Mouse (Mus musculus): ENCODE measurements around the gene Arhgap42. TPM values are rescaled to one million over a fixed set of nuclear protein-coding genes. Genes with fewer than 3 reads are reported as not detected.

The Arhgap42 gene
- total RNA-seq, 2 experiments from 2014 or later = 15.2 to 21.2 TPM

DNA sequence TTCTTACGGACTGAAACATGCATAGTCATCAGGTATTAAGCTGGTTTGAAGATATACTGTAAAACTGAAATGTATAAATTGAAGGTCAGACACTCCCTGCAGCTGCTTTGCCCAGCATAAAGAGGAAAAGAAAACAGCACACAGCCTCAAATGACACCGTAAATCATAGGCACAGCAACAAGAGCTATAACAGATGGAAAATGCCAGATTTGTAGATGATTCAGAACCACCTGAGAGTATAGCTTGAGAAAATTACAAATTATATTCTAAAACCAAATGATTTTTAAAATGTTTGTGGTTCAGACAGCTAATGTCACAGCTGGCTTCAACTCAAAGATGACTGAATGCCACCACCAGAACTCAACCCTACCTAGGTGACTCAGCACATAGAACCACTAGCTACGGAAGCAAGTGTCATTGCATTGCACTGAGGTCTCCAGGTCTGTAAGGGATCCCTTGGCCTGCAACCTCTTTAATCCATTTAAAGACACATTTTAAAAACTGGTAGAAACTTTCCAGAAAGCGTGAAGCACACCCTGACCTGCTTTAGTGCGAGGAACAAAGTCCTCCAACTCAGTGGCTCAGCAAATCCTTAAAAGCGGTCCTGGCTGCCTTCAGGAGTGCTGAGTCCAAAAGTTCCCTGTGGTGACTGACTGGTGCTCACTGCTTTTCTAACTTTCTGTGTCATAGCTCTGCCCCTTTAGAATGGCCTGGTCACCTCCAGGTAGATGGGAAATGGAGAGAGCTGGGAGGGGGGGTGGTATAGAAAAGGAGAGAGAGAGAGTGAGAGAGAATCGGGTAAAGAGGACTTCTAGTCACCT lies 94.4 kb downstream of the Arhgap42 start:
- no peak for DNase-seq
- intact Hi-C loops (cut with DNase I) = no loop called here

DNA sequence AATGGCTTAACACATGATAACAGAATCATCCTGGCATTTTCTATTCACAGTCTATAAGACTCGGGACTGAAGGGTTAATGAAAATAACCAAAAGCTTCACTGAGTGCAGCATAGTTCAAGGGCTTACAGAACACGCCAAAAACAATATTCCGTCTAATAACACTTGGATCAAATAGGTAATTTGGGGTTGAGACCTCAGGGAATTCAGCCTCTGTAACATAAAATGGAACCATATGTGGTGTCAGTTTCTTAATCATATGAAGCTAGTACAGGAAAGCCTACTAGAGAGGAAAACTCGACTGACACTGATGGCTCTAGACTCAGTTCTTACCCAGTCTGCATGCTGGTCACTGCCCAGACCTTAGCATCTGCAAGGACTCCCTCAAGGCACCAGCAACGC lies 95.8 kb downstream of the Arhgap42 start:
- intact Hi-C loops (cut with DNase I) = no loop called here
- DNase-seq = no peak

DNA sequence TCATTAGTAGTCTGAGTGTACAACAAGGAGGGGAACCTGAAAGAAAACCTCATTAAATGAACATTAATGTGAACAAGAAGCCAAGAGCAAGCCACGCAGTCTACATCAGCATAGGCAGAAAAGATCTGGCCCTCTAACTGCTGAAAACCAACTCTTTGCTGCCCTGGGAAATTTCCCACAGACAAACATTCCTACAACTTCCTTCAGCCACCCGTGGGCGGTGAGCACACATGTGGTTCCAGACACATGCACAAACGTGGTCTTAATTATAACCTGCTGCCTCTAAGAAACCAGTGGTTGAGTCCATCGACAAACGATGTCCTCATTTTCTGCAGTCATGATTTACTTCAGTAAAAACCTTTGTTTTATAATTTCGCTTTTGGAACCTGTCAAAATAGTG lies 96.3 kb downstream of the Arhgap42 start:
- intact Hi-C loops (cut with DNase I) = no loop called here
- no peak for DNase-seq

DNA sequence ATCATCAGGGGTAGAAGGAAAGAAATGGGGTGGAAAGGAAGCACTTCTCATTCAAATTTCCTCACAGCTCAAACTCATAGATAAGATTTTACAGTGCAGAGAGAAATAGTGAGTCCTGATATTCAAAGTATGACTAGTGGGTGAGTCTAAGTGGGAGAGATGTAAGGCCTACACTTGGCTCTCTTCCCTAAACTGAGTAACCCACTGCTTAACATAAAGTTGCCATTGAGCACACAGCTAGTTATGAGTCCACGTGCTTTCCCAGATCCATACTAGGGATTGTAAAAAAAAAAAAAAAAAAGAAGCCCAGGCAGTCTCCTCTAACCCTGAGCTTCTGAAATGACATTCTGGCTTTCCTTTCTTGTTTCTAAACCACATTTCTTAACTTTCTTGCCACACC lies 96.8 kb downstream of the Arhgap42 start:
- no peak for DNase-seq
- intact Hi-C loops (cut with DNase I) = no loop called here

DNA sequence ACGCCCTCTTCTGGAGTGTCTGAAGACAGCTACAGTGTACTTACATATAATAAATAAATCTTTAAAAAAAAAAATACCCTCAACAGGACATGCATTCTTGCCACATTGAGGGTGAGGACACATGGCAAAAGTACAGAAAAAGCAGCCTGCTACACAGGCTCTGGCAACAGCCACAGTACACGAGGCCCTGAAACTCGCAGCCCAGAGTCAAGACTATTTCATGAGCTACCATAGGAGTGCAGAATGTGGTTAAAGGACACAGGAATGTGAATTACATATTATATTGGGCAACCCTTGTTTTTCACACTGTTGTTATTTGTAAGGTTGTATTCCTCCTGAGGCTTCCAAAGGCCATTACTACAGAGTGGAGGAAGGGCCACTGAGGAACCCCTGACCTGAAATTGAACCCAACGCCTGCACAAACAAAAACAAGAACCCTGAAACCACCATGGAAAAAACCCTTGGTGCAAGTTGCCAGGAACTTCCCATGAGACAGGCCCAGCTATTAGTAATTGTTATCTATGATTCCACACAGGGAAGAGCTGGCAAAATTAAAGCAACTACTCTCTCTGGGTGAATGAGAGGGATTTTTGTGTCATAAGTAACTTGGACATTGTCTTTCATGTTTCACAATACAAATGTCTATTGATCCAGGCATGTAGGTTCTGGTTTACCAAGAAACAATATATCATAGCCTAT lies 109.8 kb downstream of the Arhgap42 start:
- intact Hi-C loops (cut with DNase I) = no loop called here
- no peak for DNase-seq

DNA sequence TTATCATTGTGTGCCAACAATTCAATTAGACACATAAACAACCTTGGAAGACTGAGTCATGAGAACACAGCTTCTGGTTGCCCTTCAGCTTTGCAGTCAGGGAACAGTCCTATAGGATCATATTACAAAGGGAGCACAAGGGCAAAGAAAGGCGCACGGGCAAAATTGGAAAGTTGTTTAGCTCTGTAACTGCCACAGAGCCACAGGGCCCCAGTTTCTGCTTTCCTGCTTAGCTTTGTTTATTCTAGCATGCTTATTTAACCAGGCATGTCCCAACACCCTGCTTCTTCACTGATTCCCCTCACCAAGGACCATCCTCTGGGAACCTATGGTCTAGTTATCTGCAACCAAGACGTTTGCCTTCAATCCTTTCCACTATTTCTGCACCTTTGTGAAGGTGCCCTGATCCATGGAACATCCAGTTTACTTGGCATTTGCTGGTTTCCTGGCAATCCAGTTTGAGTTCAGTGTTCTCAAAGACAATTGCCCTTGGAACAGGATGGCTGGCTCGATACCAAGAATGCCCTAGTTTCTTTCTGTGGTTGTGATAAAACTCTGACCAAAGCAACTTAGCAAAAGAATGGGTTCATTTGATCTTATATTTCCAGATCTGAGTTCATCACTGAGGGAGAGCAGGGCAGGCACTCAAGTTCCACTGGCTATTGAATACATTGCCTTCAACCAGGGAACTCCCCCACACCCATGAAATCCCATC lies 111.7 kb downstream of the Arhgap42 start:
- no peak for DNase-seq
- intact Hi-C loops (cut with DNase I) = no loop called here

DNA sequence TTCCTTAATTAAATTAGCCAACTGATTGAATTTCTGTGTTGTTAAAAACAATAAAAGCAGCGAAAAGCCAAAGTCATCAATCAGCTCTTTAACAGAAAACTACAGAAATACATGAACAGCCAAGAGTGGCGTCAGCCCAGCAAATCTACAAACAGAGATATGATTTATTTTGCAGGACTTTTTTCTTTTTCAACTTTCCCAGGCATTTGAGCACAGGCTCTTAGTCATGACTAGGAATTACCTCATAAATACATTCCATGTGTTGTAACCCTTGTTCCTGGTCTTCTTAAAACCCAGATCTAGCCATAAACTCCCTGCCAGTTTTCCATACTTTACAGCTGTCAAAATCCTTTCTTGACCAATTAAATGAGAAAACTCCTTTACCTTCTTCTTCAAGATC lies 114.7 kb downstream of the Arhgap42 start:
- intact Hi-C loops (cut with DNase I) = no loop called here
- no peak for DNase-seq

DNA sequence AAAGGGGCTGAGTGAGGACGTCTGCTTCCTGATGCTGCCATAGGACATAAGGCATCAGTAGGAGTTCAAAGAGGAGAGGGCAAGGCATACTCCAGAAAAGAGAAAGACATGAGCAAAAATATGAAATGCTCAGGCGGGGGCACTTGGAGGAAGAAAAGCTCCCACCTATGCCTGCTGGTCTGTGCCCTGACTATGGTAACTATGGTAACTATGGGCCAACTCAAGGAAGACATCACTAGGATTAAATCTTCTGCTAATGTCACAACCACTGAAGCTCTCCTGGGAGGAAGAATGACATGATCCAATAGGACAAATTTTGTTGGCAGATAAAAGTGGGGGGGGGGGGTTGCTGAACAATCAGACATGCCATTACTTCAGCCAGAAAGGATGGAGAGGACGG lies 124.6 kb downstream of the Arhgap42 start:
- no peak for DNase-seq
- intact Hi-C loops (cut with DNase I) = no loop called here

DNA sequence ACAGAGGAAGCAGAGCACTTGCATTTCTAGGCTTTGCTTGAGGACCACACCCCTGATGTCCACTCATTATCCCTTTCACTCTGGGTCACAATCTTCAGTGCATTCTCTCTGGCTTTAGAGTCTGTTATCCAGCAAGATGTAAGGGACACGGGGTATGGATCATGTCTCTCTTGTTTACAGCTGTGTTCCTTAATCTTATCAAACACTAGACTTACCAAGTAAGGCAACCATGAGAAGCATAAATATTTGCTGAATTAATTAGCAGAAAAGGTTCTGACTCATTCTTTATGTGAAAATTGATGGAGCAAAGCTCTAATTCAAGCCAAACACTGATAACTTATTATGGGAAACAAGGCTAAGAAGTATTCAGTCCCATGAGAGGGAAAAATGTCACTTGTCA lies 125.1 kb downstream of the Arhgap42 start:
- no peak for DNase-seq
- intact Hi-C loops (cut with DNase I) = no loop called here

DNA sequence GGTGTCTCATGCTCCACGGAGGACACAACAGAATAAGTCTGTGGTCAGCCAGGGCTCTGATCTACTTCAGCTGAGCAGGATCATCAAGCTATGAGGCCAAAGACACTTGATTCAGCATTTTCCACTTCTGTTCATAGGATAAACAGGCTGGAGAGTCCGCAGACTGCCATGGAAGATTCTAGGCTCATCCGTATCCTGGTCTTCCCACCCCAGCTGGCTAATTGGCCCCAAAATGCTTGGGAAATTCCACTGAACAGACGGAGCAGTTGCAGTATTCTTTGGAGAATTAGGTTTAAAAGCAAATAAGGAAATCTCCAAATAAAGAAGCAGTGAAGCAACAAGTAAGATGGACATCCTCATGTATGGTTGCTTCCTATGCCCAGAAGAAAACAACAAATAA lies 126.0 kb downstream of the Arhgap42 start:
- no peak for DNase-seq
- intact Hi-C loops (cut with DNase I) = no loop called here

DNA sequence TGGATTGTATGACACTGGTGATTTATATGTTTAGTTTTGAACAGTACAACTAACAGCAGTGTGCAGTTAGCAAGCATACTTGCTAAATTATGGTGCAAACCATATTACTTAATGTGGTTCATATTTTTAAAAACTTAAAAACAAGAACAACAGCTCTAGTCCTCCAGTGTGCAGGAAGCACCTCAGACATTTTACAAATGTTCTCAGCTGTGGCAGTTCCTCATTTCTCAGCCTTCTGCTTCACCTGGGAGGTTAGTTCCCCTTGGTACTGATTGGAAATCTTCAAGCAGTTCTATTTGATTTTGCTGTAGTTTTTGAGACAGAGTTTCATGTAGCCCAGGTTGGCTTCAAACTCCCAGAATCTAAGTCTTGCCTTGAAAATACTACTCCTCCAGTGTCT lies 131.2 kb downstream of the Arhgap42 start:
- intact Hi-C loops (cut with DNase I) = no loop called here
- DNase-seq = no peak

DNA sequence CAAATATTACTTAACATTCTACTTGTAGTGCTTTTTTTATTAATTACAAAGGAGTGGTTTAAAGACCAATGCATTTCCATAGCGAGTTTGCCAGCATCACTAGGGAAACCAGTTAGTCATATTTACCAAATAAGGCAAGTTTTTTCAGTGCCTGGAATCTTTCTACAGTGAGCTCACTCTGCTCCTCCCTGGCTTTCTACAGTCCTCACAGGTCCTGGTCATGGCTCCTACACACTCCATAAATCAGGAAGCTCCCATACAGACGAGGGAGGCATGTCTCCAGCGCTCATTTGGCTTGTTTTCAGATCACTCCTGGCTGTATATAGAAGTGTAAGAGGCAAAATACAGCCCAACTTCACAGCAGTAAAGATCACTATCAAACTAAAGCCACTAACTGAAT lies 134.1 kb downstream of the Arhgap42 start:
- intact Hi-C loops (cut with DNase I) = no loop called here
- DNase-seq = no peak

DNA sequence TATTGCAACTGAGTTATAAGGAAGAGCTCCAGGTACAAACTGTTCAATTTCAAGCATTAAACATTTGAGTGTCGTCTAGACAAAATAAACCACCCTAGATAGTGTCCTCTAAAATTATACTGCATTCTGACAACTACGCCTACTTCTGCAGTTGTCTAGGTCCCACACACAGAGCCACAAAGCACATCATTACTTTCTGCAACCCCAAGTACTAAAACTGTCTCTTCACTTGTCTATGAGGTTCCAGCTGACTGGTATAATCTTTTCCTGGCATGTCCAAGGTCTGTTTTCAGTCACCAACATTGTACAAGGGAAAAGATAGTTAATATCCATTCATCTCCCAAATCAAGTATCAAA lies 136.8 kb downstream of the Arhgap42 start:
- intact Hi-C loops (cut with DNase I) = no loop called here
- no peak for DNase-seq

DNA sequence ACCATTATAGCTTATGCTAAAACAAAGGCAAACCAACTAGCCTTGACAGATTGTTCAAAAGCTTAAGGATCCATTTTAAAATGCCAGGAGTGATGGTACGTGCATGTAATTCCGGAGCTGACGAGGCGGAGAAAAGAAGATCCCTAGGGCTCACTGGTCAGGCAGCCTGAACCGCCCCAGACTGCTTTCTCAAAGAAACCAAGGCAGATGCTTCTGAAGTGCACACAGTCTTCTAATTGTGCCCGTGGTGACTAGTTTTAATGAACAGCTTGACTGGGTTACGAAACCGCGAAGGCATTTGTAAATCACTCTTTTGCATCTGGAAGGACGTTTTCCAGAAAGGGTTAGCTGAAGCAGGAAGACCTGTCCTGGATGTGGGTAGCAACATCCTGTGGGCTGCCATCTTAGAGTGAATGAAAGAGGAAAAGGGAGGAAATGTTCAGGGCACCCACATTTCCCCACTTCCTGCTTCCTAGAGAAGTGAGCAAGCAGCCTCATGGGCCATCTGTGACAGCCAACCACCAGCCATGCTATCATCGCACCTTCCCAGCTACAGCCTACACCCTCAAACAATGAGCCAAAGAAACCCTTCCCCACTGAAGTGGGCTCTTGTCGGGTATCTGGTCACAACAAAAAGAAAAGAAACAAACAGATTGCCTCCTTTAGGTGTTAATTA lies 137.3 kb downstream of the Arhgap42 start:
- no peak for DNase-seq
- intact Hi-C loops (cut with DNase I) = no loop called here

DNA sequence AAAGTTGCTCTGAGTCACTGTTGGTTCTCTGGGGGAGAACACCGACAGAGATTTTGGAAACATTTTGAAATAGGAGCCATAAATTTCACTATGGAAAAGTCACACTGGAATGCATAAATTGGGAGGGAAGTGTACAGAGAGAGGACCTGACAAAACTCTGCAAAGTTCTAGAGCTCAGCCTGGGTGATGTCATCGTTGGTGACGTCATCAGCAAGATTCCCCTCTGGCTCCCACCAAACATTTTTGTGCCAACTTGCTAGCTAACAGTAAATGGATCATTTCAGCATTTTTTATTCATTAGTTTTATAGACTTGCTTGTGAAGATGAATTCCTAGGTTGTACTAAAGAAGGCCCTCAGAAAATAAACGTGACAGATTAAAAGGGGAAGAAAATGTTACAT lies 137.8 kb downstream of the Arhgap42 start:
- intact Hi-C loops (cut with DNase I) = no loop called here
- DNase-seq = no peak

DNA sequence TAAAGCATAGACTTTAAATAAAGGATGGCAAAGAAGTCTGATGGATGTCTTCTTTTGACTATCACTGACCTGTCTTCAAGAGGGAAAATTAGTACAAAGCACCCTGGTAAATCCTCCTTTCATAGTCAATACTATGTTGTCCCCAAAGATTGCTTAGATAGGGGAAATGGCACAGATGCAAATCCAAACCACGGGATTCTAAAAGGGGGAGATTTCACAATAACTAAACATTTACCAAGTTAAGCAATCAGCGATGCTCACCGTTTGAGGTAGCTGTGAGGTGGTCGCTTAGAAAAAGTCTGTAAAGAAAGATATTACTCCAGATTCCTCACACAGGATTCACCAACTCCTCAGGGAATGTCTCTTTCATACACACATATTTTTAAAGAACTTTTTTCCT lies 141.1 kb downstream of the Arhgap42 start:
- no peak for DNase-seq
- intact Hi-C loops (cut with DNase I) = no loop called here

DNA sequence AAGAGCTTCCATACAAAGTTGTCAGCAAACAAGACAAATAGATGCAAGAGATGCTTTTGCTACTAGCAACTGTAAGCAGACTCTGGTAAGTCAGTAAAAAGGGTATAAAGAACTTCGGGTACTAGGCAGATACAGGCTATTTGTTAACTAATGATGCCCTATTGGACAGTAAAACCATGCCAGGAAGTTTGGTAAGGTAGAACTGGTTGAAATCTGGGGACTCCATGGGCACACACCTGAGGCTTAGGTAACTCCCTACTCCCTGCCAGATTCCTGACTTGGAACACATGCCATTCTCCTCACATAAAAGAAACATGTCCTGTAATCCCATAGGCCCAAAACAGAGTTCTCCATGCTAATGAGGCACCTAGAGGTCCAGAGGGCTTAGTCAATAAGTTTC lies 142.1 kb downstream of the Arhgap42 start:
- intact Hi-C loops (cut with DNase I) = no loop called here
- no peak for DNase-seq

DNA sequence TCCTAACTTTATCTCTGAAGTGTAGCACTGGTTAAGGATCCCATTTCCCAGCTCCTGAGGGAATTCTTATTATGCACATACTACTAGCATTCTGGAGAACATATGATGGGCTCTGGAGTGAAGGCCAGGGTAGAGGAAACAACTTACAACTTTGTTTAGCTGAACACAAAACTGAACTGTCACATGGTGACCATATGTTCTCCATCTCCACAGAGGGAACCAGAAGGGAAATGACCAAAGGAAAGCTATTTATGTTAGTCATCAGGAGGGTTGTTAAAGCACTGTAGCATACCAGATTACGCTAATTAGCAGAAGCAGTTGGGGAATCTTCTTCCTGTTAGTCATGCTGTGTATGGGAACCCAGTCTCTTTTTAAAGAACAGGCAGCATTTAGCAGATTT lies 145.8 kb downstream of the Arhgap42 start:
- intact Hi-C loops (cut with DNase I) = no loop called here
- no peak for DNase-seq

DNA sequence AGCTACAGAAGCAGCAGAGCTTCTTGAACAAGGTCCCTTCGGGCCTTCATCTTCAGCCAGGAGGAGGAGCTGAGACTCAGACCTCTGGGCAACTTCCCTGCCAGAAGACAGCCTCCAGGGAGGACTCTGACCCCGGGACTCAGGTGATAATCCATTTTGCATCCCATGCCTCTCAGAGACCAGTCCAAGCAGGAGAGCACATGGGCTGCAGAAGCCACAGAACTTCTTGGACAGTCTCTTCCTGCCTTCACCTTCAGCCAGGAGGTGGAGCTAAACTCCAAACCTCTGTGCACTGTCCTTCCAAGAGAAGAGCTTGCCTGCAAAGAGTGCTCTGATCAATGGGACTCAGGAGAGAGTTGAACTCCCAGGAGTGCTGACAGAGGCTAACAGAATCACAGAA lies 155.5 kb downstream of the Arhgap42 start:
- intact Hi-C loops (cut with DNase I) = no loop called here
- DNase-seq = no peak

DNA sequence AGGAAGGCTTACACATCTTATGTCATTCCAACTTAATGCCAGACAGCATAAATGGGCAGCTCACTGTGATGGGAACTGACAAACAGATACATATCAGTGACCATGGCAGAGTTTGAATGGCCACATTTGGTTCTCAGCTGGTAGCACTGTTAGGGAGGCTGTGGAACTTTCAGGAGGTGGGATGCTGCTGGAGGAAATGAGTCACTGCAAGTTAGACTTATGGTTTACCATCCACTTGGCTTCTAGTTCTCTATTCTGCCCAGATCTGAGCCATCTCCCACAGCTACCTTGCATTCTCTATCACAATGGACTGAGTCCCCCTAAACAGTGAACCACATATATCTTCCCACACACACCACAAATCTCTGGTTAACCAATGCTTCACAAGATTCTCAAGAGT lies 186.0 kb downstream of the Arhgap42 start:
- no peak for DNase-seq
- intact Hi-C loops (cut with DNase I) = loop anchor here (5.0 to 10.0 kb wide), 2 partner anchors 182 to 319 kb away; partner anchors contain the start of gene Arhgap42

DNA sequence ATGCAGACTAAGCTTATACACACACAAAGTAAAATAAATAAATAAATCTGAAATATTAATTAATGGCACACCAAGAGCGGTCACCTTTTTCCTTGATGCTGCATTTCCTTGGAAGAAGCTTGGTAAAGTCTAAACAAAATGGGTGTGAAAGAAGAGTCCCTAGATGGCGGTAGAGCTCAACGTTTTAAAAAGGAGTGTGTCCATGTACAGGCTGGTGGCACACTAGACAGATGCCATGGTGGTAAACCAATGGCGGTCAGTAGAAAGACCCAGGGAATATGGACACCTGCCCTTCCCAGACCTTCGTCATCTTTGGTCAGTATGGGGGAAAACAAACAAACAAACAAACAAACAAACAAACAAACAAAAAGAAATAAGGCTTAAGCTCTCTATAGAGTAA lies 187.7 kb downstream of the Arhgap42 start:
- intact Hi-C loops (cut with DNase I) = loop anchor here (5.0 to 10.0 kb wide), 2 partner anchors 184 to 321 kb away; partner anchors contain the start of gene Arhgap42
- DNase-seq = peak; percentile 18

Measured in left cerebral cortex, postnatal 4 days (tissue).